Mouse (Mus musculus) ES-E14 (cell line): ENCODE results near the gene Ccdc7a. TPM values are rescaled to one million over a fixed set of nuclear protein-coding genes. Genes with fewer than 3 reads are reported as not detected.

Source experiments
- DNase-seq: peaks from one replicate; pipeline ENCODE4 v3.0.0-alpha.2; 2013; ENCODE audit warnings: low read depth, low spot score
- H3K27ac ChIP-seq: 2 replicates; pipeline ENCODE4 v1.5.1; 2012; ENCODE audit warnings: low read depth, mild to moderate bottlenecking, low read length, moderate library complexity, mixed read lengths; ENCODE audit not compliant: poor library complexity, insufficient read depth, severe bottlenecking
- H3K36me3 ChIP-seq: 2 replicates; pipeline ENCODE4 v1.6.1; 2012; ENCODE audit warnings: mild to moderate bottlenecking, low read length, moderate library complexity, mixed read lengths; ENCODE audit not compliant: control insufficient read depth, poor library complexity, insufficient read depth, severe bottlenecking
- H3K4me1 ChIP-seq, 2 experiments: fragments of 150-350 bp in 1 of 2; sonication (generic) in 1 of 2; 2 replicates each; pipeline ENCODE4 v1.6.1; 2012; ENCODE audit warnings: low read length in 2 of 2, mild to moderate bottlenecking in 1 of 2, mixed read lengths in 1 of 2; ENCODE audit not compliant: control insufficient read depth in 2 of 2, insufficient read depth in 2 of 2, poor library complexity in 1 of 2
- H3K4me3 ChIP-seq, 2 experiments: fragments of 150-350 bp in 1 of 2; sonication (generic) in 1 of 2; 2 replicates each; pipeline ENCODE4 v1.5.1; 2012; ENCODE audit warnings: low read length in 2 of 2, low read depth in 1 of 2, mild to moderate bottlenecking in 1 of 2, mixed read lengths in 1 of 2; ENCODE audit not compliant: insufficient read depth in 1 of 2, poor library complexity in 1 of 2, severe bottlenecking in 1 of 2
- H3K9ac ChIP-seq: 2 replicates; pipeline ENCODE4 v1.6.1; 2012; ENCODE audit warnings: low read depth, mild to moderate bottlenecking, low read length, mixed read lengths; ENCODE audit not compliant: poor library complexity, insufficient read depth, severe bottlenecking
- H3K9me3 ChIP-seq: fragments of 150-350 bp; sonication (generic); 2 replicates; pipeline ENCODE4 v1.6.1; 2012; ENCODE audit warnings: low read depth, mild to moderate bottlenecking, low read length; ENCODE audit not compliant: control insufficient read depth, insufficient read depth
- CHD2 ChIP-seq: IDR thresholded peaks from 2 replicates; pipeline ENCODE4 v1.6.1; 2014; ENCODE audit warnings: mild to moderate bottlenecking, low read depth, low read length, inconsistent platforms
- HCFC1 ChIP-seq: IDR thresholded peaks from 2 replicates; pipeline ENCODE4 v1.6.1; 2012; ENCODE audit warnings: low read length, inconsistent platforms, borderline replicate concordance; ENCODE audit not compliant: insufficient read depth
- MAFK ChIP-seq: IDR thresholded peaks from 2 replicates; pipeline ENCODE4 v1.6.1; 2014; ENCODE audit warnings: mild to moderate bottlenecking, low read depth, low read length, inconsistent platforms; ENCODE audit not compliant: insufficient read depth
- ZC3H11A ChIP-seq: IDR thresholded peaks from 2 replicates; pipeline ENCODE4 v1.6.1; 2012; ENCODE audit warnings: low read depth, mild to moderate bottlenecking, inconsistent platforms, low read length, borderline replicate concordance
- ZNF384 ChIP-seq: IDR thresholded peaks from 2 replicates; pipeline ENCODE4 v1.6.1; 2012; ENCODE audit warnings: low read depth, low read length, inconsistent platforms
- in situ Hi-C, 2 experiments: fragments of 600-800 bp; cut with MboI; formaldehyde crosslinking; loops; one replicate each; pipeline ENCODE4 v1.15.1; 2025; ENCODE audit warnings: low sequenced_read_pairs in 2 of 2, inconsistent platforms in 1 of 2; ENCODE audit not compliant: unreplicated experiment in 2 of 2
- total RNA-seq: library from RNA; depleted of rRNA; stranded (reverse); fragments of 300-350 nt; gene quantifications from 2 replicates; pipeline ENCODE4 v1.2.3, GENCODE M21; 2012

The Ccdc7a gene
- total RNA-seq, 1 experiment = not detected

GRCm38 (mm10) chr8:128716184-128716583 is 349.1 kb downstream of the Ccdc7a start:
- Histone ChIP-seq H3K36me3 (peaks cover 13% of the 10 kb centered on the region), H3K4me1 (no peaks in the 10 kb centered on the region), H3K9me3 (no peaks in the 10 kb centered on the region), H3K4me3 (no peak overlapping the region), H3K9ac (no peak overlapping the region), H3K27ac (no peak overlapping the region)
- TF ChIP-seq ZC3H11A (no peak), ZNF384 (no peak), CHD2 (no peak), MAFK (no peak), HCFC1 (no peak)
- in situ Hi-C loops = no loop called here
- DNase-seq = no peak

DNA sequence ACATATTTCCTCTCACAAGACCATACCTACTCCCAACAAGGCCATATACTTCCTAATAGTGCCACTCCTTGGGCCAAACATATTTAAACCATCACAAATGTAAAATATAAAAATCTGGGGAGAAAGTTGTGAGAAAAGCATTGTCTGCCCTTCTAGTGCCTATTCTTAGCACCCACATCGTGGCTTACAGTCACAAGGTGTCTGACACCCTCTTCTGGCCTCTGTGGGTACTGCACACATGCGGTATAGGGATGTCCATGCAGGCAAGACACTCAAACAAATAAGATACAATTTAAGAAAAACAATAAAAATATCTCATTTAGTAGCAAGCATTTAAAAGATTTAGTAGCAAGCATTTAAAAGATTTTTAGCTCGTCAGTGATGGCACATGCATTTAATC is 356.1 kb downstream of the Ccdc7a start:
- H3K27ac ChIP-seq = no peak overlapping the region
- DNase-seq = peak; percentile 72
- peak; percentile 53; the same call in 1 of the 2 replicates for TF ChIP-seq ZC3H11A
- TF ChIP-seq CHD2 = no peak
- TF ChIP-seq HCFC1 = no peak
- TF ChIP-seq ZNF384 = no peak
- TF ChIP-seq MAFK = no peak
- no peak overlapping the region for H3K9ac ChIP-seq
- no peak overlapping the region for H3K4me3 ChIP-seq
- in situ Hi-C loops = no loop called here
- peaks cover 6% of the 10 kb centered on the region; the same call in 1 of the 2 replicates for H3K36me3 ChIP-seq
- no peaks in the 10 kb centered on the region for H3K9me3 ChIP-seq
- no peaks in the 10 kb centered on the region for H3K4me1 ChIP-seq

GRCm38 (mm10) chr8:128704836-128705235 is 360.5 kb downstream of the Ccdc7a start:
- Histone ChIP-seq H3K27ac (no peak overlapping the region), H3K9ac (no peak overlapping the region), H3K4me3 (no peak overlapping the region), H3K36me3 (no peaks in the 10 kb centered on the region), H3K4me1 (peaks cover 0 to 2% of the 10 kb centered on the region in 2 experiments; a peak in 1 of 4 replicates), H3K9me3 (no peaks in the 10 kb centered on the region)
- no peak for TF ChIP-seq MAFK
- no peak for TF ChIP-seq CHD2
- no peak for TF ChIP-seq HCFC1
- in situ Hi-C loops = no loop called here
- DNase-seq = no peak

DNA sequence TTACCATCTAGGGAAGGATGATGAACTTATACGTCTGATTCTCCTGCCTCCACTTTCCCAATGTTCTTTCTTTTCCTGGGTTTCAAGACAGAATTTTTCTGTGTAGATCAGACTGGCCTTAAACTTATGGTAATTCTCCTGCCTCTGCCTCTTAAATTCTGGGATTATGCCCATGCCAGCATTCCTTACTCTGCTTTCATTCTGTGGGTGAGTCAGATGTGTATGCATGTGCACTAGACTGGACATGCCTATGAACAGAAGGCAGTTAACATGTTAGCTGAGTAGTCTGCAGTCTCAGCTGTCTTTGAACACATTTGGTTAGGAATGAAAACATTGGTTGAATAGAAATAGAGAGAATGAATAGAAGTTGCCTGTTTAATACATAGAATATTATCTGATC is 360.9 kb downstream of the Ccdc7a start:
- H3K27ac ChIP-seq = no peak overlapping the region
- no peaks in the 10 kb centered on the region for H3K36me3 ChIP-seq
- no peak overlapping the region for H3K4me3 ChIP-seq
- TF ChIP-seq ZNF384 (no peak), MAFK (no peak), CHD2 (no peak), ZC3H11A (no peak), HCFC1 (no peak)
- peaks cover 0 to 2% of the 10 kb centered on the region in 2 experiments; a peak in 1 of 4 replicates for H3K4me1 ChIP-seq
- in situ Hi-C loops = no loop called here
- H3K9me3 ChIP-seq = no peaks in the 10 kb centered on the region
- H3K9ac ChIP-seq = no peak overlapping the region
- no peak for DNase-seq

- peaks cover 0 to 2% of the 10 kb centered on the region in 2 experiments; a peak in 1 of 4 replicates for H3K4me1 ChIP-seq
- H3K4me3 ChIP-seq = no peak overlapping the region
- H3K36me3 ChIP-seq = no peaks in the 10 kb centered on the region
- DNase-seq = no peak
- TF ChIP-seq CHD2 (no peak), HCFC1 (no peak), MAFK (no peak), ZC3H11A (no peak), ZNF384 (no peak)
- H3K27ac ChIP-seq = no peak overlapping the region
- H3K9me3 ChIP-seq = no peaks in the 10 kb centered on the region
- in situ Hi-C loops = no loop called here
- H3K9ac ChIP-seq = no peak overlapping the region
Observed at GRCm38 (mm10) chr8:128697945-128698344, 367.4 kb downstream of the Ccdc7a start.
